Mouse (Mus musculus): ENCODE data around the gene Trpc1.

Trpc1 gene

DNA sequence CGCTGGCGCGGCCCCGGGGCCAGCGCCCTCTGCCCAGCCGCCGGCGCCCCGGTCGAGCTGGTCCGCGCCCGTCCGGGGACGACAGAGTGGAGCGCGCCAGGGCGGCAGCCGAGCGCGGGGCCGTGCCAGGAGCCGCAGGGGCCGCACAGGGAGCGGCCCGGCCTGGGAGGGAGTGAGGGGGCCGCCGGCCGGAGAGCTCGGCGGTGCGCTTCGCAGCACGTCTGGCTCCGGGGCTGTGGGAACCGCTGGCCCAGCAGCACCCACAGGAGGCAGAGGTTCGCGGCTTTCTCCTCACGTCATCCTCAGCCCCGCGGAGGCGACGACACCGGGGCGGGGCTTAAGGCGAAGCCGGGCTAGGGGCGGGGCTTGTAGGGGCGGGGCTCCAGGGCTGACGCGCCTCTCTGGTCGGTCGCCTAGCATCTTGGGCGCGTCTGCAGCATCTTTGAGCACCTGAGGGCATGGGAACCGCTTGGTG is at the start of gene Trpc1:
Gene Trpc1, minus strand, starts transcription at position 339 of the 475 bp plus-strand sequence.
- peak; percentile 92 for DNase-seq (ENCODE audit: low spot score)

DNA sequence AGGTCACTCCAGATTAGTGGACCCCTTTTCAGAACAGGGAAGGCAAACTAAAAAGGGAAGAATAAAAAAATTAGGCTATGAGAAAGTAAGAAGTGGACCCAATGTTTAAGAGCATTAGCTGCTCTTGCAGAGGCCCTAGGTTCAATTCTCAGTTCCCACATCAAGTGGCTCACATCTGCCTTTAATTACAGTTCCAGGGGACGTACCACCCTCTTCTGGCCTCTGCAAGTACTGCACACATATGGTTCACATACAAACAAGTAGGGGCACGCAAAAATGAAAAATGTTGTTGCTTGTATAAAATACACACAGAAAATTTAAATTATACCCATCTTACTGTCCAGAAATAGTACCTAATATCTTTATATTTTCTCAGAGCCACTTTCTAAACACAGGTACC is 46.1 kb upstream of the Trpc1 start:
- DNase-seq (ENCODE audit: low spot score), result no peak

DNA sequence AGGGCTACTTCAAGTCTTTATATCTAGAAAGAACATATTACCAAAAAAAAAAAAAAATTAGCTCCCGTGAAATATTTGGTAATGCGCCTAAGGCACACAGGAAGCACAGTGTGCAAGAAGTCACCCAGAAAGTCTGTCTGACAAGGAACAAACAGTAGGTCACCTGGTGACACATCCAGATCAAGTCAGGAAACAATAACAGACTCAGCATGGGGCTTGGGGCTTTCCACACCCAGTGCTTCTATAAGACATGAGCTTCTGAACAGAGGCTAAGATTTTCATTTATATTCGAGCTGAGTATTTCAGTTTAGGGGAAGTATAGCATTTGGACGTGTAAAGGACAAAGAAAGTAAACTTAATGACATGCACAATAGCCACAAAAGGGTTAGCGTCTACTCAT is 45.7 kb upstream of the Trpc1 start:
- no peak for DNase-seq (ENCODE audit: low spot score)

DNA sequence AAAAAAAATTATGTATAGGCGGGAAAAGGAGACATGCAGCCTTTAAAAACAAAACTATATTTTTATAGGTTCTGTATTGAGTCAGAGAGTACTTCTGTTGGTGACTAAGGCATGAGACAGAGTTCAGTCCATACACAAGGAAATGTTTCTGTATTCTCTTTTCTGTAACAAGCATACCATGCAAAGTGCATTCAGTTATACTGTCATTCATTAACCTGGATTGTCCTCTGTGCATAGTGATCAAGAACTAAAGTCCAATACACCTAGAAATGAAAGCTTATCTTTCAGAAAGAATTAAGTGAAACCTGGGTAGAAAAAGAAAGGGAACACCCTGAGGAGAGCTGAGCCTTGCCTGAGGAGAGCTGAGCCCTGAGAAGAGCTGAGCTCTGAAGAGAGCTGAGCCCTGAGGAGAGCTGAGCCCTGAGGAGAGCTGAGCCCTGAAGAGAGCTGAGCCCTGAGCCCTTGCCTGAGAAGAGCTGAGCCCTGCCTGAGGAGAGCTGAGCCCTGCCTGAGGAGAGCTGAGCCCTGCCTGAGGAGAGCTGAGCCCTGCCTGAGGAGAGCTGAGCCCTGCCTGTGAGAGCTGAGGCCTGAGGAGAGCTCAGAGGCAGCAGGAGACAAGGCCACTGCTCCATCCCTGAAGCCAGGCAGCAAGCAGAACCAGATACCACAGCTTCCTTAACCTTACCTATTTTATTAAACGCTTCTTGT is 45.1 kb upstream of the Trpc1 start:
- no peak for DNase-seq (ENCODE audit: low spot score)

DNA sequence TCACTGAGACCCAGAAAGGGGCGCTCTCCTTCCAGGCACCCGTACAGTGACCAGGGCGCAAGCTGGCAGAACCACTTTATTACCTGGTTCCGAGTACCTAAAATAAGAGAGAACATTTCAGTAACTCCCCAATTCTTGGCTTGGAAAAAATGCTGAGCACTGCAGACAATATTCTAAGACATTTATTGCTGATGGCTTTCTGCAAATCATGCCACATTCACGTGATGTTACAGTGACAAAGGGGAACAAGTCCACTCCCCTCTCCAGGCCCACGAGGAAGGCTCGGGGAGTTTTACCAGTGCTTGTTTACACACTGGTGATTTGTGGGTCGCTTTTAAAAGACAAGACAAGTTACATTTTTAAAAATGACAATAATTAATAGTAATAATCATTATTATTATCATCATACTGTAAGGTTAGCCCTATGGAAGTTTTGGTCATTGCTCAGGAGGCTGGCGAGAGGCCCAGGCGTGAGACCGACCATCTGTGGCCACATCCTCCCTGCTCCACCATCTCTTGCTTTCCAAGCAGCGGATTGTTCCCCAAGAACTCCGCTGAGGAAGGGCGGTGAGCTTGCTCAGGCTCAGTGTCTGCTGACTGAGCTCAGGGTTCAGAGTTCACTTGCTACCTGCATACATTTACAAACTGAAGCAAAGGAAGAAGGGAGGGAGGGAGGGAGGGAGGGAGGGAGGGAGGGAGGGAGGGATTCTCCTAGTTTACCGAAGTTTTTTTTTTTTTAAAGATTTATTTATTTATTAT is 44.0 kb upstream of the Trpc1 start:
- DNase-seq (ENCODE audit: low spot score), result no peak

DNA sequence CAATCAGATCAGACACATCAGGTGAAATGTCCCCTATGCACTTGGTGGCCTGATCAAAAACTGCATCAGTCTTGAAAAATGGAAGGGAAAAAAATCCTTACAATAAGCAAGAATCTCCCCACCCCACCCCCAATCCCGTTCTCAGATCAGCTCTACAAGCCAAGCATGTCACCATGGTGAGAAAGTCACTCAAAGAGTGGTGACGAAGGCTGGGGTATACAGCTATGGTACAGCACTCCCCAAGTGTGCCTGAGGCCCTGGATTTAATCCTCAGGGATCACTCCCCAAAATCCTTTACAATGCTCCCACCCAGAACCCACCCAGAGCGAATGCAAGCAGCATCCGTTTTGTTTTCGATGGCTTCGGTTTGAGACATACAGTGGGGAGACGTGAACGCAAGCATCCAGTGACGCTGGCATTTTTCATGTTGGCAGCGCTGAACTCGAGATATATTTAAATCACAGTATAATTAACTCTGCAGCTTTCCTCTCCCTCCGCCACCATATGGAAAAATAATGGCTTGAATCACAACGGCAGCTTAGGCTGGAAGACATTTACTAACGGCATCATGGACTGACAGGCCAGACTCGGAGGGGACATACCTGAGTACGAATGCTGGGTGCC is 34.8 kb upstream of the Trpc1 start:
- no peak for DNase-seq (ENCODE audit: low spot score)

DNA sequence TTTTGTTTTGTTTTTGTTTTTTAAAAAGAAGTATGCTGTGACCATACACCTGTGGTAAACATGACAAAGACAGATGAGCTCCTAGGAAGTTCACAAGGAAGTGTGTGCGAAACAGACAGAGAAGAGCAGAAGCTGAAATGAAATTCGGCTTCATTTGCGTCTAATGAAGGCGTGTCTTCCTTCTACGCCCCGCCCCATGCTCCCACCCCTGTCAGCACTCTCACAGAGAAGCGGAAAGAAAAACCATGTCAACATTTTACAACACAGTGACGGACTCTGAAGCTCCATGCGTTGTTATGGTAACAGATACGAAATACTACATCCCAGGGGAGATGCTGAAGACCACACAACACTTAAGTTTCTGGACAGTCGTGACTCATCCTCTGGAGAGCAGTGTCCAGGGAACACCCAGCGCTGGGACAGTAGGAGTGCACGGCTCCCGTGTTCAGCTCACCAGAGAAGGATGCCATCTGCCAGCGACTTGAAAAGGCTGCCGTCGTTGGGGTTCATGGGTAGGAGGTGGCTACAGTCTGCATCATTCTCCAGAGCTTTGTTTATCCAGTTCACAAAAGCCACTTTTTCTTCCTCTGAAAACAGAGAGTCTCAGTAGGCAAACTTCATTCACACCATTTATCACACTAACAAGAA is 33.6 kb upstream of the Trpc1 start:
- DNase-seq (ENCODE audit: low spot score), result no peak

DNA sequence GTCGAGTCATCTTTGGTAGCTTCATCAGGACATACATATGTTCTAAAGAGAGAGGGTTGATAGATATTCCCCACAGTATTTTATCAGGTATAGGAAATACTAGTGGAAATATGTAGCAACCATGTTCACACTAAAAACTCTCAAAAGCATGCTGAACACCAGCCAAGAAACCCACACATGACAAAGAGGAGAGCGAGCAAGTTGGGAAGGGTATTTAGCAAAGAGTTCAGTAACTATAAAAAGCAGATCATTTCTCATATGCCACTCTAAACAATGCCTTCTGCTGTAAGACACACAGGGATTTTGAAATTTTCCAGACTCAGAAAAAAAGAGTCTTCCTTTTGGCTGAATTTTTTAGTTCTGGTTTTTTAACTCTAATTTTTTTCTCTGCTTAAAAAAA is 21.5 kb upstream of the Trpc1 start:
- DNase-seq (ENCODE audit: low spot score), result no peak

DNA sequence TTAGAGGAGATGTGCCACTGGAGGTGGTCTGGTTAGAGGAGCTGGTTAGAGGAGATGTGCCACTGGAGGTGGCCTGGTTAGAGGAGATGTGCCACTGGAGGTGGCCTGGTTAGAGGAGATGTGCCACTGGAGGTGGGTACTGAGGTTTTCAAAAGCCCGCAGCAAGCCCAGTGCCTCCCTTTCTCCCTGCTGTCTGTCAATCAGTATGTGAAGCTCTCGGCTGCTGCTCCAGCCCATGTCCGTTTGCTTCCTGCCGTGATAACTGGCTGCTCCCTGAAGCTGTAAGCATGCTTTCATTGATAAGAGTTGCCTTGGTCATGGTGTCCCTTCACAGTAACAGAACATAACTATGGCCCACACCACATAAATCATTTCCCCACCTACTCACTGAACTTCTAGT is 13.0 kb upstream of the Trpc1 start:
- no peak for DNase-seq (ENCODE audit: low spot score)

DNA sequence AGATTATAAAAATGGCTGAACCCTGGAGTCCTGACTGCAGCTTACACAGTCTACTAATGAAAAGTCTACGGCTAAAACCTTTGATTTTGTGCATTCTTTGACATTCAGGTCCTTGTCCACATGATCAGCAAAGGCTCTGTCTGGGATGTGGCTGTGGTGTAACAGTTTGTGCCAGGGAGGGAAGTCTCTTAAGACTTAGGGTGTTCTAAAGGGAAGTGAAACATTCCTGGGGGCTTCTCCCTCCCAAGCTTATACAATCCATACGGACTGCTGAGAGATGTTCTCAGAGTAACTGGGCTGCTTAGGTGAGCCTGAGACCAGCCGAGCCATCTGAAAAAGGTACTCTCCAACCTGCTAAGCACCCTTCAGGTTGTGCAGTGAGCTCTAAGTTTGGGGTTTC is 12.1 kb upstream of the Trpc1 start:
- no peak for DNase-seq (ENCODE audit: low spot score)

DNA sequence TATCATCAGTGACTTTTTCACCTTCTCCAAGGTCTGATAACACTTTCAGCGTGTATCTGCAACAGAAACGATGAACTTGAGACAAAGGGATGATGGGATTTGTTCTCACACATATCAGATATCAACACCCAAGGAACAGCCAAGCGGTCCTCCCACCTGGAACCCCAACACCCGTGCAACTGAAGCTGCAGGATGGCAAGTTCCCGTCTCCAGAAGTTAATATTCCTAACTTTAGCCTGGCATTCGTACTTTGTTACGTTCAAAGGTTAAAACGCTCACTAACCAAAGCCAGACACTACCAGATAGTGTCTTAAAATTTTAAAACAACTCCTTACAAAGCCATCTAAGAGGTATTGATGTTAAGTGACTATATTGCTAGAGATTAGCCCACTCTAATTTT is 11.2 kb upstream of the Trpc1 start:
- no peak for DNase-seq (ENCODE audit: low spot score)

DNA sequence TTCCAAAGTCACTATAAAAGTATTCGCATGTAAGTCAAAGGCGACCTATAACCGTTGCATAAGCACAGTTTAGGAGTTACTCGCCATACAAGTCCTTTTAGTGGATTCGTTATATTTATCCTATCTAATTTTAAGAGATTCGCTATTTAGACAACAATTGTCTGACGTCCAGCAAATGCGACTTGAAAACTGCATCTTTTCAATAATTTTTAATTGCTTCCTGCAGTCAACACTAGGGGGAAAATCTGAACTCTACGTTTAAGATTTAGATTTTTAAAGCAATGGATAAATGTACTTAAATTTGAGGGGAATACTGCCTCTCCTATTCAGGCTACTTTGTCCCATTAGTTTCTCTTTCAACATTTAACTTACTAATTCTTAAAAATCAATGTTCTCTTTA is 571 bp upstream of the Trpc1 start:
- DNase-seq (ENCODE audit: low spot score), result peak; percentile 15

DNA sequence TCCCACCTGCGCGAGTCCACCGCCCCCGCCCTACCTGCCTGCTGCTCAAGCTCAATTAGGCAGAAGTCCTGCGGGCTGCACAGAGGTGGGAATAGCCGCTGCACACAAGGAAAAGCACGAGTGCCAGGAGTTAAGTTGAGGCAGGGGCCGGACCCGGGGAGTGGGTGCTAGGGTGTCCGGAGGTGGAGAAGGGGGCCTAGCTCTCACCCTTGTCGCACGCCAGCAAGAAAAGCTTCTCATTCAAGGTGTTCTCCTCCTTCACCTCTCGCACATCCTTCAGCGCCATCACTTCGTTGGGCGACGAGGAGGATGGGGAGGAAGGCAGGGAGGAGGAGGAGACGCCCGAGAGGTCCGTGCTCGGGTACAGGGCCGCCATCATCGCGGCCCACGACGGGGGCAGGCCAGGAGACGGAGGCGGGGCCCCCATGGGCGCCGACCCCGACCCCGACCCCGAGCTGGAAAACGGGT is 680 bp downstream of the Trpc1 start:
- no peak for DNase-seq (ENCODE audit: low spot score)

DNA sequence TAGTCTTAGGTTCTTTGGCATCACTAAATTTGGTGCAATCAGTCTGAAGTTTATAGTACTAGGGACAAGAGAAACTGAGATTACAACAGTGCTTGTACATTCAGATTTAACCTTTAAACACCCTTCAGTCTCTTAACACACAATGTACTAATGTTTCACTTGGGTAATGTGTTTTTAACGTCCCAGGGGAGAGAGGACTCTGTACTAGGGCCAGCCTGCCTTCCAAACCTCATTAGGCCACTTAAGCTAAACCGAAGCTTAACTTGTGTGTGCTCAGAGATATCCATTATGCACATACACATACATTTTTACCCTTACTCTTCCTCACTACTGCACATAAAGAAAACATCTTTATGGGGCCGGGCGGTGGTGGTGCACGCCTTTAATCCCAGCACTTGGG is 2.9 kb downstream of the Trpc1 start:
- no peak for DNase-seq (ENCODE audit: low spot score)

DNA sequence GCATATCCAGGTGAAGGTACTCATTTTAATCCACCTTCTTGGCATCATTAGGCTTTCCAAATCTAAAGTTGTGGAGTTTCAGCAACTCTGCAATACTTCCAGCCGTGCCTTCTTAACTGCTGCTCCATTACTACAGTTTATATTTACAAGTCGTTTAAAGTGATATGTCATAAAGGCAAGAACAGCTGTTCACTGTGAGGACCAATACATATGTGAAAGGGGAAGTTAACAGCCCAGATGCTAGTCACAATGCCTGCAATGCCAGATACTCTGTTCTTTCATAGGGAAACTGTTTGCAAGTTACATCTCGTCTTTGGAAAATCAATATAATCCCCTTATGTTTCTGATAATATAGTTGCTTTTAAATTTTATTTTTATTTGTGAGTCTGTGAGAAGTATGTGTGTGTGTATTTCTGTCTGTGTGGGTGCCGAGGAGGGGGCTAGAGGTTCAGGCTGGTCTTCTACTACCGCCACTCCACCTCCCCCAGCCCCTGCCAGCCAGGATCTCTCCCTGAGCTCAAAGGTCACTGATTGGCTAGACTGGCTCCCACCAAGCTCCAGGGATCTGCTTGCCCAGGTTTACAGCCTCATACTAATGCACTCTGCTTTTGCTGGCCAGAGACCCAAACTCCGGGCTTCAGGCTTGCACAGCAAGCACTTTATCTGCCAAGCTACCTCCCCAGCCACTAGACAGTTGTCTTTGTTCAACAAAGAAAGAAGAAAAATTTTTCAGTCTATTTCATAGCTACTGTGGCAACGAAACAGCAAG is 5.1 kb downstream of the Trpc1 start:
- no peak for DNase-seq (ENCODE audit: low spot score)

DNA sequence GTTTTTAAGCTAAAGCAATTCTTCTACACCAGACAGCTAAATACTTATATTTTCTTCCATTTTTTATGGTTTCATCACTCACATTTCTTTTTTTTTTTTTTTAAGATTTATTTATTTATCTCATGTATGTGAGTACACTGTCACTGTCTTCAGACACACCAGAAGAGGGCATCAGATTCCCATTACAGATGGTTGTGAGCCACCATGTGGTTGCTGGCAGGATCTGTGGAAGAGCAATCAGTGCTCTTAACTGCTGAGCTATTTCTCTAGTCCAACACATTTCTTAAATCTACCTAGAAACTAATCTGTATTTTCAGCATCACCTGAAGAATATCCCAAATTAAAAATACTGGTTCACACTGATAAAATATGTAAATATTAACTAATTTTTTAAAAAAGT is 13.9 kb downstream of the Trpc1 start:
- DNase-seq (ENCODE audit: low spot score), result no peak

DNA sequence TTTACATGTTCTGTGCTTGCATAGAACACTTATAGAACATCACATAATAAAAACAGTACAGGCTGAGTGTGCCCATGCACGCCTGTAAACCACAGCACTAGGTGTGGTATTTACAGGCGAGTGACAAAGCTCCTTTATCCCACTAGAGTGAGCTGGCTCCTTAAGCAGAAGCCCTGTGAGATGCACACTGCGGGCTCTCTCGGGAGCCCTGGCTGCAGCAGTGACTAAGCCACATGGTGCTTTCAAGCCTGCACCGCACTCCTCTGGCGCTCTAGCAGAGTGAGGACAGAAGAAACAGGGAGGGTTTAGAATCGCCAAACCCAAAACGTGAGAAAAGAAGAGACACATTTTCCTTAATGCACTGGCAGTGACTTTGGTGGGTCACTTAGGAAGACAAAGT is 37.6 kb downstream of the Trpc1 start:
- DNase-seq (ENCODE audit: low spot score), result no peak

DNA sequence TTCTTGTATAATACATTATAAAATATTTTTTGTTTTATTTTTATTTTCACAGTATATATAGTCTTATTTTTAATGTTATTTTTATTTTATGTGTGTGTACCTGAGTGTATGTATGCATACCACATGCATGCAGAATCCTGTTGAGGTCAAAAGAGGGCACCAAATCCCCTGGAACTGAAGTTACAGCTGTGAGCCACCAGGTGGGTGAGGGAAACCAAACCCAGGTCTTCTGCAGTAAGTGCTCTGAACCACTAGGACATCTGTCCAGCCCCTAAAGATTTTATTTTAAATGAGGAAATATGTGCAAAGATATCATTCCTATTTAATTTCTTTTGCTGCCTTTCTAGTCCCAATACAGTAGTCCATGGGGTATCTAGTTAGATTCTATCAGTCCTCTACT is 41.2 kb downstream of the Trpc1 start:
- no peak for DNase-seq (ENCODE audit: low spot score)

DNA sequence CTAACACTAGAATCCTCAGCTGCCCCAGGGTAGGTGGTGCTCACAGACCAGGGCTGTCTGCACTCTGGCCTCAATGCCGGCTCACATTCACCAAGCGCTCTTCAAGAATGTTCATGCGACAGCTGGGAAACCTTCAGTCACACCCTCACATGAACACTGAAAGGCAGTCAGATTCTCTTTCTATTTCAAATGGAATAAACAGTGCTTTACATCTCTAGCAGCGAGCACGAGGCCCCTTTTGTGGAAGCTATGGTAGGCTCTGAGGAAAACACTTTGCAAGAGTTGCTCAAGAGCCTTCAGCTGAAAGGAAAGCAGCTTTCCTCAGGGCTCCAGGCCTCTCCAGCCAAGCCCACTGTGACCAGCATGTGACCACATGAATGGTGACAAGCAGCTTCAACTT is 44.8 kb downstream of the Trpc1 start:
- no peak for DNase-seq (ENCODE audit: low spot score)

DNA sequence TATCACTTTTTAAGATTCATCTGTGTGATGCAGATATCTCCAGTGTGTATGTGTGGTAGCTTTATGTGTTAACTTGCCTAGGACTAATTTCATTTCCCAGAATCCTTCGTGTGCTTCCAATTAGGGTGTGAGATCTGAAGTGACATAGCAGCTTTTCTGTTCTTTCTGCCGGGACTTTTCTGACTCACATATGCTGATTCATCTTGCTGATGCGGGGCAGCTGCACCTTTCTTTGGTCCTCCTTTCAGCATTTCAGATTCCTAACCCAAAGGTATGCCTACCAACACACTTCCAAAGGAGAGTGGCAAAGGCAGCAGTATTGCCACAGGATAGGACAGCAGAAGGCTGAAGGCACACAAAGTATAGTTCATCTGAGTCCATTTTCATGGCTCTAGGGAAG is 46.1 kb downstream of the Trpc1 start:
- no peak for DNase-seq (ENCODE audit: low spot score)

DNA sequence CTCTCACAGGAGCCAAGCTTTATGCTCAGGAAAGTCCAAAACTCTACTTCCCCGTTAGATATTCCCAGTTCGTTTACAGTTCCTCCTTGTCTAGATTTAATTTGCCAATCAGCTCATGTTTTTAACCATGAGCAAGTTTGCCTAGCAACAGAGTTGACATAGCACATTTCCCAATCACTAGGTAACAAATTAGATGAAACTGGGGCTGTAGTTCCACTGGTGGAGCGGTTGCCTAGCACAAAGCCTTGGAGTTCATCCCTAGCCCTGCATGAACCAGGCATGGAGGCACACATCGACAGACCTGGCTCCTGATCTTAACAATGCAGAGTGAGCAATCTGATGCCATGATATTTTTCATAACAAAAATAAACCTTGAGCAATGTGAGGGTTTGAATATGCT is 50.9 kb downstream of the Trpc1 start:
- no peak for DNase-seq (ENCODE audit: low spot score)

DNA sequence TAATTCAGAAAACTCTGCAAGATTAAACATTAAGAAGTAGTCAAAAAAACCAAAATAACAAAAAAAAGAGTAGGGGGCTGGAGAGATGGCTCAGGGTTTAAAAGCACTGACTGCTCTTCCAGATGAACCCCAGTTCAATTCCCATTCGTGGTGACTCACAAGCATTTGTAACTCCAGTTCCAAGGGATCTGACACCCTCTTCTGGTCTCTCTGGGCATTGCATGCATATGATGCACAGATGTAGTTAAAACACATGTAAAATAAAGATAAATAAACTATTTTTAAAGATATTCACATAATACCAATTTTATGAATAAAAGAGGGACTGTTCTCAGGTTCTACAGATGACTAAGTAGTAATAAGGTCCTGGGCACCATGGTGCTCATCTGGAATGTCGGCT is 52.4 kb downstream of the Trpc1 start:
- peak; percentile 62 for DNase-seq (ENCODE audit: low spot score)

Measured in retina, embryonic 14.5 days (tissue).